Mouse (Mus musculus): ENCODE data around the gene Anxa2.

Gene Anxa2

DNA sequence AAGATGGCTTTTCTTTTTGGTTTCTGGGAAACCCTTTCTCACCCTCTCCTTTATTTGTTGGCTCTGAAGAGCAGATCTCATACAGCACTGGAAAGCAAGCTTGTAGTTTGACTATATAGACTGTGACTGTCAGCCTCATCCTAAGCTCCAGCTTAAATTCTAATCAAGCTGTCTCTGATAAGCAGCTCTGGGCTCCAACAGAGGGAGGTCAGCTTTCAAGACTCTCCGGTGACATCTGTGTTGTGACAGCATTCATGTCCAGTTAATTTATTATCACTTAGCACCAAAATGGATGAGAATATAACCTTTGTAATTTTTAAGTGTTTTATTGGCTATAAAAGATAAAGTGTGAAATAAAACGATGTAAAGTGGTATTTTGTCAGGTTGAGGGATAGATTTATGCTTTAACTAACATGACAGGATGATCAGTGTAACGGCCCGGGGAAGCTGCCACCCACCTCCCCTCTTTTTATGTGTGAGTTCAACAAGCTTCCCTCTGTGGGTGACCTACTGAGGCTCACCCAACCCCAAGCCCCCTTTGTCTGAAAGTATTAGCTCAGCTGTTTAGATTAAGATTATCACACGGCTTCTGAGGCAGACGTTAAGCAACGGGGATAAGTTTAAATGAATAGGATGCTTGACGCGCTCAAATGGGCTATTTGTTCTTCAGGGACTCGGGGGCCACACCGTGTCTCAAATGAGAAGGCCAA, 58.6 kb downstream of the Anxa2 start:
- no peak for DNase-seq (ENCODE audit: low read depth, low spot score)

DNA sequence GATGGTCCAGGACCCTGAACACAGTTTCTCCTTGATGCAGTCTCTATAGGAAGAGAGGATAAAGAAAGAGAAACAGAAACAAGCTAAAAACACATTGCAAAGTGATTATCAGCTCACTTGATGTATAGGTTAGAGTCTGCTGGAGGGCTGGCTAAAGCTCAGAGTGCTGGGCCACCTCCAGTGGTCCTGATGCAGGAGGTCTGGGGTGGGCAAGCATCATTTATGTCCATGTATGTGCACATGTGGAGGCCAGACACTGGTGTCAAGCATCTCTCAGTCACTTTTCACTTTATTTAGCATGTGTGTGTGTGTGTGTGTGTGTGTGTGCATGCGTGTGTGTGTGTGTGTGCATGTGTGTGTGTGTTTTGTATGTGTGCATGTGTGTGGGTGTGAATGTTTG, 59.3 kb downstream of the Anxa2 start:
- no peak for DNase-seq (ENCODE audit: low read depth, low spot score)

DNA sequence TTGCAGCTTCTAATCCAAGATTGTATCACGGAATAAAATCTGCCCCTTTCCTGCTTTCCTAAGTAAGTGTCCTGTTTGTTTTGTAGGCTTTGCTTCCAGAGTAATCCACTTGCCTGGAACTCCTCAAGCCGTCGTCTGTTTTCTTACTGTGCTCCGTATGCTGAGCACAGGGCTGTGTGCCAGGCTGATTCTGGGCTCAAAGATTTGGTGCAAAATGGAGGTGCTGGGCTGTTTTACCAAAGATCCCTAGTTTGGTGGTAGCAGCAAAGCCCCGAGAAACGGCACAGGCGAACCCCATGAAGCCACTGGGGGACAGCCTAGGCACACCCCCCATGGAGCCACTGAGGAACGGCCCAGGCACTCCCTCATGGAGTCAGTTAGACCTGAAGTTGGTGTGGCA, 60.8 kb downstream of the Anxa2 start:
- DNase-seq (ENCODE audit: low read depth, low spot score), result no peak

DNA sequence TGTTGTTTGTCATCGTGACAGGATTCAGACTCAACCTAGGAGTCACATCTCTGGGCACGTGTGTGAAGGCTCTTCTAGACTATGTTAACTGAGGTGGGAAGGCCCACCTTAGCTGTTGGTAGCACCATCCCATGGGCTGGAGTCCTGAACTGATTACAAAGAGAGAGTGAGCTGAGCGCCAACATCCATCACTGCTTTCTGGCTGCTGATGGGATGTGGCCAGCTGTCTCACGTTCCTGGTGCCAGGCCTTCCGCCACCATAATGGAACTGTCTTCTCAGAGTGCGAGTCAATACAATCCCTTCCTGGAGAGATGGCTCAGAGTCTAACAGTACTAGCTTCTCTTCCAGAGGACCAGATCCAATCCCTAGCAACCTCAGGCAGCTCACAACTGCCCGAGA, 62.0 kb downstream of the Anxa2 start:
- DNase-seq (ENCODE audit: low read depth, low spot score), result no peak

DNA sequence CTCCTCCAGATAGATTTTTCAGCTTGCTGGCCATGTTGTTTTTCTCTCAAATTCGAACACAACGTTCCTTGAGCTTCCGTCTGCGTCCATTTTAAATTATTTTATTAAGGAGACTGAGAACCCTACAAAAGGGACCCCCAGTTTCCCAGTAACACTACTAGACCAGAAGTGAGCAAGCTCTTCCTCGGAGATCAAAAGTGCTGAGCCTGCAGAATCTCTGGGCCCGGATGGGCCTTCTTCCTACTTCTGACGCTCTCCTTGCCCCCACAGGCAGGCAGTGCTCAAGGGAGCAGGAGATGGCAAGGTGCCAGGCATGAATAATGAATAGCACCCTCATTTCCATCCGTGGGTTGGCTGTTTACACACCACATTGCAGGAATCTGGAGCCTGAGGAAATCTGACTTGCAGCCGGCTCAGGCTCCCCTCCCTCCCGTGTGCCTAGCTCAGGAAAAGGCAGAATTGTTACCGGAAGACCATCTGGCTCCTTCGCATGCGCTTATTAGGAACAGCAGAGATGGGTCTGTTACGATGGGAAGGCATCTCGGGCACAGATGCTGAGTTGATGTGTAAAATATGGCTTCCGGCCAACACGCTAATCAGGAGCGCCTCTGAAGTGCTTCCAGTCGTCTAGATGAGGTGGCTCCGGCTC, 64.1 kb downstream of the Anxa2 start:
- no peak for DNase-seq (ENCODE audit: low read depth, low spot score)
